Mouse (Mus musculus): ENCODE results near the gene Marc2. TPM values are rescaled to one million over a fixed set of nuclear protein-coding genes. Genes with fewer than 3 reads are reported as not detected.

The Marc2 gene
- polyA plus RNA-seq, 1 experiment from 2014 or later, result 110 TPM

- no peak for DNase-seq (ENCODE audit: low spot score, missing footprints)
- no peaks in the 10 kb centered on the region; the same call in 1 of the 2 replicates for H3K27me3 ChIP-seq (ENCODE audit: control insufficient read depth, insufficient read depth, low read length)
Measured at GRCm38 (mm10) chr1:184873910-184874309, 27.7 kb upstream of the Marc2 start.

GRCm38 (mm10) chr1:184872069-184872819, 26.0 kb upstream of the Marc2 start:
- no peak overlapping the region for H3K4me3 ChIP-seq (ENCODE audit: low read depth, low read length)
- no peak for DNase-seq (ENCODE audit: low spot score, missing footprints)
- no peak overlapping the region for H3K4me2 ChIP-seq
- no peaks in the 10 kb centered on the region for H3K9me3 ChIP-seq (ENCODE audit: control insufficient read depth, low read length)
- 83% methylated on average over 7 of the region's 7 CpGs for WGBS
- H3K27me3 ChIP-seq (ENCODE audit: control insufficient read depth, insufficient read depth, low read length), result no peaks in the 10 kb centered on the region; the same call in 1 of the 2 replicates
- H3K27ac ChIP-seq (ENCODE audit: low read depth, low read length), result no peak overlapping the region
- ATAC-seq (ENCODE audit: low FRiP score), result no peak
- H3K36me3 ChIP-seq (ENCODE audit: control insufficient read depth, insufficient read depth, low read length), result no peaks in the 10 kb centered on the region
- H3K9ac ChIP-seq (ENCODE audit: low read length), result no peak overlapping the region
- no peaks in the 10 kb centered on the region for H3K4me1 ChIP-seq (ENCODE audit: control insufficient read depth, insufficient read depth, low read length)

More at GRCm38 (mm10) chr1:184873910-184874309, 27.7 kb upstream of the Marc2 start:
- no peak for ATAC-seq (ENCODE audit: low FRiP score)
- Histone ChIP-seq H3K4me3 (ENCODE audit: low read depth, low read length) (no peak overlapping the region), H3K9me3 (ENCODE audit: control insufficient read depth, low read length) (no peaks in the 10 kb centered on the region), H3K4me2 (no peak overlapping the region), H3K4me1 (ENCODE audit: control insufficient read depth, insufficient read depth, low read length) (no peaks in the 10 kb centered on the region), H3K9ac (ENCODE audit: low read length) (no peak overlapping the region), H3K27ac (ENCODE audit: low read depth, low read length) (no peak overlapping the region), H3K36me3 (ENCODE audit: control insufficient read depth, insufficient read depth, low read length) (no peaks in the 10 kb centered on the region)
- 83% methylated on average over 11 of the region's 11 CpGs for WGBS

- Histone ChIP-seq H3K4me1 (ENCODE audit: control insufficient read depth, insufficient read depth, low read length) (no peaks in the 10 kb centered on the region), H3K9me3 (ENCODE audit: control insufficient read depth, low read length) (no peaks in the 10 kb centered on the region), H3K27me3 (ENCODE audit: control insufficient read depth, insufficient read depth, low read length) (no peaks in the 10 kb centered on the region; the same call in 1 of the 2 replicates), H3K9ac (ENCODE audit: low read length) (no peak overlapping the region), H3K27ac (ENCODE audit: low read depth, low read length) (no peak overlapping the region), H3K4me3 (ENCODE audit: low read depth, low read length) (no peak overlapping the region), H3K4me2 (no peak overlapping the region), H3K36me3 (ENCODE audit: control insufficient read depth, insufficient read depth, low read length) (no peaks in the 10 kb centered on the region)
- 86% methylated on average over 1 of the region's 1 CpGs for WGBS
- DNase-seq (ENCODE audit: low spot score, missing footprints) (peak; percentile 81), ATAC-seq (ENCODE audit: low FRiP score) (no peak)
Measured at GRCm38 (mm10) chr1:184871506-184871905, 25.3 kb upstream of the Marc2 start.

- peak; percentile 74 for DNase-seq (ENCODE audit: low spot score, missing footprints)
- no peaks in the 10 kb centered on the region for H3K36me3 ChIP-seq (ENCODE audit: control insufficient read depth, insufficient read depth, low read length)
- H3K27ac ChIP-seq (ENCODE audit: low read depth, low read length), result no peak overlapping the region
- no peak for ATAC-seq (ENCODE audit: low FRiP score)
- H3K9ac ChIP-seq (ENCODE audit: low read length), result no peak overlapping the region
- 82% methylated on average over 11 of the region's 11 CpGs for WGBS
- H3K4me2 ChIP-seq, result no peak overlapping the region
- no peaks in the 10 kb centered on the region for H3K9me3 ChIP-seq (ENCODE audit: control insufficient read depth, low read length)
- no peak overlapping the region for H3K4me3 ChIP-seq (ENCODE audit: low read depth, low read length)
- H3K27me3 ChIP-seq (ENCODE audit: control insufficient read depth, insufficient read depth, low read length), result no peaks in the 10 kb centered on the region; the same call in 1 of the 2 replicates
- H3K4me1 ChIP-seq (ENCODE audit: control insufficient read depth, insufficient read depth, low read length), result no peaks in the 10 kb centered on the region
Measured at GRCm38 (mm10) chr1:184870646-184871385, 24.6 kb upstream of the Marc2 start.

- H3K4me3 ChIP-seq (ENCODE audit: low read depth, low read length), result no peak overlapping the region
- no peak overlapping the region for H3K4me2 ChIP-seq
- H3K9ac ChIP-seq (ENCODE audit: low read length), result no peak overlapping the region
- ATAC-seq (ENCODE audit: low FRiP score) (no peak), DNase-seq (ENCODE audit: low spot score, missing footprints) (peak; percentile 79)
- H3K27me3 ChIP-seq (ENCODE audit: control insufficient read depth, insufficient read depth, low read length), result no peaks in the 10 kb centered on the region; the same call in 1 of the 2 replicates
- WGBS, result 67% methylated on average over 4 of the region's 4 CpGs
- no peaks in the 10 kb centered on the region for H3K4me1 ChIP-seq (ENCODE audit: control insufficient read depth, insufficient read depth, low read length)
- no peaks in the 10 kb centered on the region for H3K36me3 ChIP-seq (ENCODE audit: control insufficient read depth, insufficient read depth, low read length)
- no peaks in the 10 kb centered on the region for H3K9me3 ChIP-seq (ENCODE audit: control insufficient read depth, low read length)
- H3K27ac ChIP-seq (ENCODE audit: low read depth, low read length), result no peak overlapping the region
Measured at GRCm38 (mm10) chr1:184869939-184870565, 23.8 kb upstream of the Marc2 start.

- no peak for ATAC-seq (ENCODE audit: low FRiP score)
- 69% methylated on average over 3 of the region's 3 CpGs for WGBS
- no peaks in the 10 kb centered on the region for H3K9me3 ChIP-seq (ENCODE audit: control insufficient read depth, low read length)
- H3K36me3 ChIP-seq (ENCODE audit: control insufficient read depth, insufficient read depth, low read length), result no peaks in the 10 kb centered on the region
- peaks cover 5% of the 10 kb centered on the region; the same call in 1 of the 2 replicates for H3K4me1 ChIP-seq (ENCODE audit: control insufficient read depth, insufficient read depth, low read length)
- no peak overlapping the region for H3K27ac ChIP-seq (ENCODE audit: low read depth, low read length)
- no peak overlapping the region for H3K9ac ChIP-seq (ENCODE audit: low read length)
- H3K27me3 ChIP-seq (ENCODE audit: control insufficient read depth, insufficient read depth, low read length), result no peaks in the 10 kb centered on the region; the same call in 1 of the 2 replicates
- no peak for DNase-seq (ENCODE audit: low spot score, missing footprints)
- no peak overlapping the region for H3K4me3 ChIP-seq (ENCODE audit: low read depth, low read length)
- H3K4me2 ChIP-seq, result no peak overlapping the region
Measured at GRCm38 (mm10) chr1:184867640-184868120, 21.4 kb upstream of the Marc2 start.

GRCm38 (mm10) chr1:184864381-184864801, 18.1 kb upstream of the Marc2 start:
- peak overlapping the region; percentile 20; the same call in 1 of the 2 replicates for H3K9ac ChIP-seq (ENCODE audit: low read length)
- H3K4me2 ChIP-seq, result no peak overlapping the region
- peak; percentile 78 for DNase-seq (ENCODE audit: low spot score, missing footprints)
- no peaks in the 10 kb centered on the region for H3K36me3 ChIP-seq (ENCODE audit: control insufficient read depth, insufficient read depth, low read length)
- no peak overlapping the region for H3K4me3 ChIP-seq (ENCODE audit: low read depth, low read length)
- 14% methylated on average over 7 of the region's 7 CpGs for WGBS
- H3K9me3 ChIP-seq (ENCODE audit: control insufficient read depth, low read length), result no peaks in the 10 kb centered on the region
- H3K27me3 ChIP-seq (ENCODE audit: control insufficient read depth, insufficient read depth, low read length), result no peaks in the 10 kb centered on the region
- no peak overlapping the region for H3K27ac ChIP-seq (ENCODE audit: low read depth, low read length)
- H3K4me1 ChIP-seq (ENCODE audit: control insufficient read depth, insufficient read depth, low read length), result peaks cover 5% of the 10 kb centered on the region; the same call in 1 of the 2 replicates
- no peak for ATAC-seq (ENCODE audit: low FRiP score)

- Histone ChIP-seq H3K4me1 (ENCODE audit: control insufficient read depth, insufficient read depth, low read length) (peaks cover 5% of the 10 kb centered on the region; the same call in 1 of the 2 replicates), H3K4me2 (no peak overlapping the region), H3K9ac (ENCODE audit: low read length) (no peak overlapping the region), H3K36me3 (ENCODE audit: control insufficient read depth, insufficient read depth, low read length) (no peaks in the 10 kb centered on the region), H3K27me3 (ENCODE audit: control insufficient read depth, insufficient read depth, low read length) (no peaks in the 10 kb centered on the region), H3K27ac (ENCODE audit: low read depth, low read length) (no peak overlapping the region), H3K4me3 (ENCODE audit: low read depth, low read length) (no peak overlapping the region), H3K9me3 (ENCODE audit: control insufficient read depth, low read length) (no peaks in the 10 kb centered on the region)
- 90% methylated on average over 6 of the region's 6 CpGs for WGBS
- DNase-seq (ENCODE audit: low spot score, missing footprints), result peak; percentile 64
- ATAC-seq (ENCODE audit: low FRiP score), result no peak
Measured at GRCm38 (mm10) chr1:184862636-184863035, 16.4 kb upstream of the Marc2 start.
